Mouse (Mus musculus) cerebellum, adult 9-10 months (tissue): ENCODE measurements around the gene Pklr.
A peak's percentile ranks its signal among the peaks of the same experiment; 100 is the strongest.

Source experiments
- DNase-seq: peaks from one replicate; pipeline ENCODE4 v3.0.0; 2022

The Pklr gene

DNA sequence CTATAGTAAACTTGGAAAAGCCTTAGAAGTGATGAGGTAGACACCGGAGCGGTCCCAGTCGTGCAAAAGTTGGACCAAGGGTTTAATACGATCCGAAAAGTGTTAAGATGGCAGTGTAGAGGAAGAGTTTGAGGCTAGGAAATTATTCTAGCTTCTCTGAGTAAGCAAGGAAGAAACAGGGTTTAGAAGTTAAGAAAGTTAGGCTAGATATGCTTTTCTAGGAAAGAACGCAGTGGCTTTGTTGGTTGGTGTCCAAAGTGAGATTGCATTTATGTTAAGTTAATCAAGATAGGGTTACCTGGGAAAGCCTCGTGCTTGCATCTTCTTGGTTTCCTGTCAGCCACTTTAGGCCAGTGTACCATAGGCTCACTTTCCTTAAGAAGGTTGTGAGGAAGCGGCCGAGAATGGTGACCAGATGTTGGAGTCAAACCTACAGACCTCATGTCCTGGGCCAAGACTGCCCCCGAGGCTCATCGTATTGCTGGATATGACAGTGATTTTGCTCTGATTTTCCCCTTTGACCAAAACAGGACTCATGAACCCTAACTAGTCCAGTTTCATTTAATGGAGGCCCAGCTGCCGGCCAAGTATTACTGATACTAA lies 29.4 kb downstream of the Pklr start:
- no peak for DNase-seq

DNA sequence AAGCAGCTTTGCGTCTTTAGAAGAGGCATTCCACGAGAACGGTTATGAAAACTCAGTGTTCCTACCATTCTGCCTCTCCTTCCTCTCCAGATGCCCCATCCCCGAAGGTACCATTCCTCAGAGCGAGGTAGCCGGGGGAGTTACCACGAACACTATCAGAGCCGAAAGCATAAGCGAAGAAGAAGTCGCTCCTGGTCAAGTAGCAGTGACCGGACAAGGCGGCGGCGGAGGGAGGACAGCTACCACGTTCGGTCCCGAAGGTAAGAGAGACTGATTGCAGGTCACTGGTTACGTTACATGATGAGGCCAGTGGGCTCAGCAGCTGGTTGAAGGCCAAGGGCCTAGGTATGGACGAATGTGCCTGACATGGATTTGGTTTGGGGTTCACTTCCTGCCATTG lies 31.0 kb downstream of the Pklr start:
- no peak for DNase-seq

GRCm38 (mm10) chr3:89174844-89175243 lies 38.9 kb downstream of the Pklr start:
- no peak for DNase-seq

- DNase-seq: no peak
Measured at GRCm38 (mm10) chr3:89175544-89175943, 39.6 kb downstream of the Pklr start.

DNA sequence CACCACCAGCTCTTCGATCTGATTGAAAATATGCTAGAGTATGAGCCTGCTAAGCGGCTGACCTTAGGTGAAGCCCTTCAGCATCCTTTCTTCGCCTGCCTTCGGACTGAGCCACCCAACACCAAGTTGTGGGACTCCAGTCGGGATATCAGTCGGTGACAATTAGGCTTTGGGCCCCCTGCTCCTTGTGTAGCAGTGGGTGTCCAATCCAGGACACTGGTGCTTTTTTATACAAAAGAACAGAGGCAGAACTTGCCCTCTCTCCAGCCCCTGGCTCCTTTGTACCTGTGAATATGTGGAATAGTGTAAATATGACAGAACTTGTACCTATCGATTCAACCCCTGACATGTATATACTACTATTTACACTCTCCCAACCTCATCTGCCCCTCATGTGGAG lies 40.5 kb downstream of the Pklr start:
- no peak for DNase-seq

DNA sequence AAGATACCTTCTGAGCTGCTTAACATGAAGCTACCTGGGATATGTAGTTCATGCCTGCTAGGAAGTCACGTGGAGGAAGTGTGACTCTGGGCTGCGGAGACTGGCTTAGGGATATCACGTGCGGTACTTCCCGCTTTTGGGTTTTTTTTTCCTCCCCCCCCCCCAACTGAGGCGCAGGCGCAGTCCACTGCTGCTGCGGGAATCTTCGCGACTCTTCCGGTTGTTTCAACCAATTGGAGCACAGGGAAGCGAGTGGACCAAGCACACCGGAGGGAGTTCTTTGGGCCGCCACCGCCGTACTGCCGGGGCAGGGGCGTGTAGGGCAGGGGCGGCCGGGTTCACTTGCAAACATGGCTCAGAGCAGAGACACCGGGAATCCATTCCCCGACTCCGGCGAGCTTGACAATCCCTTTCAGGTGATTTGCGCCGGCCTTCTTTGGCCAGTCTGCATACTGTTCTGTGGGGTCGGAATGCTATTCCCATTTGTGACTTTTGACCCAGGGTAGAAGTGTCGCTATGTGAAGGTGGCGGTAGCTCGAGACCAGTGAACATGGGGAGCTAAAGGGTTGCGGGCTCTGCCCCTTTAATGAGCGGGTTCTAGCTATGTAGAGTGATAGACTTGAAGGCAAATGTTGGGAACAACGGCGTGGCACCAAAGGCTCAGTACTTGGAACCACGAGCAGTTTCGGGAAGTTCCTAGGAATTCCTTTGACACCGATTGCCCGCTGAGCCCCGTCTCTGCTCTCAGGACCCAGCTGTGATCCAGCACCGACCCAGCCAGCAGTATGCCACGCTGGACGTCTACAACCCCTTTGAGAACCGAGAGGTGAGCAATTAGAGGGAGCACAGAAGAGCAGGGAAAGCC lies 41.5 kb downstream of the Pklr start, which contains the start of gene Scamp3:
Gene Scamp3 (plus strand): TSS at position 232 of the 865 bp plus-strand sequence.
- DNase-seq: peak; percentile 95

DNA sequence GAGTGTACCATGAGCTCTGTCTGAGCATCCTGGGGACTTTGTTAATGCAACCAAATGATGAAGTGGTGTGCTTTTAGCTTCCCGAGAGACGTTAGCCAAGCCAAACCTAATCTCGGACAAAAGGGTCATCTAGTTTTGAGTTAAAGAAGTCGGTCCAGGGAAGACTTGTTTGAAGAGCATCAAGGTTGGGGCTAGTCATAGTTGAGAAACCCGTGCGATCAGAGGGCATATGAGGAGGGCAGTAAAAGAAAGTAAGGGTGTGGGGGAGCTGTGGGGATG lies 42.1 kb downstream of the Pklr start:
- DNase-seq: no peak

DNA sequence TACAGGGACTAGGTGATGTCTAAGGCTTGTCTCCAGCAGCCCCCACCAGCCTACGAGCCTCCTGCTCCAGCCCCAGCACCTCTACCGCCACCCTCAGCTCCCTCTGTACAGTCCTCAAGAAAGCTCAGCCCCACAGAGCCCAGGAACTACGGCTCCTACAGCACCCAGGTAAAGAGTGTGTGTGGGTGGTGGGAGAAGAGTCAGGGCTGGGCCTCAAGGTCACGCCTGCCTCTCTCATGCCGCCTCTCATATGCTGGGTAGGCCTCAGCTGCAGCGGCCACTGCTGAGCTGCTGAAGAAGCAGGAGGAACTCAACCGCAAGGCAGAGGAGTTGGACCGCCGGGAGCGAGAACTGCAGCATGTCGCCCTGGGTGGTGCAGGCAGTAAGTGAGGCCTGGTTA lies 43.1 kb downstream of the Pklr start:
- DNase-seq: no peak

- DNase-seq: peak; percentile 57
Measured at GRCm38 (mm10) chr3:89181749-89182500, 46.0 kb downstream of the Pklr start.

DNA sequence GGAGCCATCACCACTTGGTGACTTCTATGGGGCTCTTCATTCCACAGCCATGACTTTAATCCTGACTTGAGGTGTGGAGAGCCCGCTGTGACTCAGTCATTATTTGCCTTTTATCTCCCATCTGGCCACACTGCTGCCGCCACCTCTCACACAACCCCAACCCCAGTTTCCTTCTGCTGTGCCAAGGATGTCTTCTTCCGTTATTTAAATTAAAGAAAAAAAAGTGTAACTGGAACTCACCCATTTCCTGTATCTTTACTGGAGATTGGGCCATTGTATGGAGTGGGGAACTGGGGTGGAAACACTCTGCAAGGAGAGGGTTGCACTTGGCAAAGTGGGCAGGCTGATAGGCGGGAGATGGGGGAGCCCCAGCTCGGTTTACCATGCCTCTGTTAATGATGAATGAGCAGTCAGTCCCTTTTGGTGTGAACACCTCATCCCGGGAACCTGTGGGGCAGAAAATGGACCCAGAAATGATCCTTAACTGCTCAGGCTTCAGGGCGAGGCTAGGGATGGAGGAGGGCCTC lies 46.7 kb downstream of the Pklr start:
- no peak for DNase-seq

- DNase-seq: peak; percentile 92
Measured at GRCm38 (mm10) chr3:89183058-89183958, 47.4 kb downstream of the Pklr start, which contains the start of gene Fam189b. Gene Fam189b (plus strand): TSS chr3:89183143.

DNA sequence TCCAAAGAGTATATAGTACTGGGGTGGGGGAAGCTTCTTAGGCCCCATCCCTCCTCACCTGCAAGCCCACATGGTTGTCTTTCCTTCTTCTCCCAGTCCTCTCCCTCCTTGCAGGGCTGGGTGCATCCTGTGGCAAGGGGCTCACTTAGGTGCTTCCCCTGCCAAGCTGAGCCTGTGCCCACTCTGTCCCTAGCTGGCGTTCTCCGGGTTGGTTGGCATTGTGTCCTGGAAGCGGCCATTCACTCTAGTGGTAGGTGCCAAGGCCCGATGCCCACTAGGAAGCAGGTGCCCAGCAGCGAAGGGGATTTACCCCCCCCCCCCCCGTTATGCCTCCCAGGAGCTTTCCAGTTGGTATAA lies 48.0 kb downstream of the Pklr start:
- DNase-seq: peak; percentile 52

DNA sequence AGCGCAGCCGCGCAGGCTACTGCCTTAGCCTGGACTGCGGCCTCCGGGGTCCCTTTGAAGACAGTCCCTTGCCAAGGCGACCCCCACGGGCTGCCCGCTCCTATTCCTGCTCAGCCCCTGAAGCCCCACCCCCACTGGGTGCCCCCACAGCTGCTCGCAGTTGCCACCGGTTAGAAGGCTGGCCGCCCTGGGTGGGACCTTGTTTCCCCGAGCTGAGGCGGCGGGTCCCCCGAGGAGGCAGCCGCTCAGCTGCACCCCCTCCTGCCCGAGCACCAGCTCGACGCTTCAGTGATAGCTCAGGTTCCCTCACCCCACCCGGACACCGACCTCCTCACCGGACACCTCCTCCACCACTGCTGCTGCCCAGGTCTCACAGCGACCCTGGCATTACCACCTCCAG lies 51.3 kb downstream of the Pklr start:
- no peak for DNase-seq

DNA sequence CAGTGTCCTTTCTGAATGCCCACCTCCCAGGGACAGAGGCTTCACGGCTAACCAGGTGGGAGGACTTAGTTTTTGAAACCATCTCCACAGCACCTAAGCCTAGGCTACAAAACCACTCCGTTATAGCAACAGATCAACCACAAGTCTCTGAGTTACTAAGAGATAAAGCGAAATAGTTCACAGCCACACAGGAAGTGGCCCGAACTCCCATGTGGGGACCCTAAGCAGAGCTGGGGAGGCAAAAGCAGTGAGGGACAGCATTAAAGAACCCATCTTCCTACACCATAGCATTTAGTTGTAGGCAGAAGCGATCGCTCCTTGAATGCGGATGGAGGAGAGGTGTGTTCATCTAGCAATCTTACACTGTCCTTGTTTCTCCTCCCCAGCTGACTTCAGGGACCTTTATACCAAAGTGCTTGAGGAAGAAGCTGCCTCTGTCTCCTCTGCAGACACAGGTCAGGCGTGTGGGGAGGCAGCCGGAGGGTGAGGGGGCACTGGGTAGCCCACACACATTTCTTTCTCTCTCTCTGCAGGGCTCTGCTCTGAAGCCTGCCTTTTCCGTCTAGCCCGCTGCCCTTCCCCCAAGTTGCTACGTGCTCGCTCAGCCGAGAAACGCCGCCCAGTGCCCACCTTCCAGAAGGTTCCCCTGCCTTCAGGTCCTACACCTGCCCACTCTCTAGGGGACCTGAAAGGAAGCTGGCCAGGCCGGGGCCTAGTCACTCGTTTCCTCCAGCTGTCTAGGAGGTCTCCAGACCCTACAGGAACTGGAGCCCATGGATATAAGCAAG lies 51.9 kb downstream of the Pklr start:
- no peak for DNase-seq

- no peak for DNase-seq
Measured at GRCm38 (mm10) chr3:89188478-89188875, 52.5 kb downstream of the Pklr start.

DNA sequence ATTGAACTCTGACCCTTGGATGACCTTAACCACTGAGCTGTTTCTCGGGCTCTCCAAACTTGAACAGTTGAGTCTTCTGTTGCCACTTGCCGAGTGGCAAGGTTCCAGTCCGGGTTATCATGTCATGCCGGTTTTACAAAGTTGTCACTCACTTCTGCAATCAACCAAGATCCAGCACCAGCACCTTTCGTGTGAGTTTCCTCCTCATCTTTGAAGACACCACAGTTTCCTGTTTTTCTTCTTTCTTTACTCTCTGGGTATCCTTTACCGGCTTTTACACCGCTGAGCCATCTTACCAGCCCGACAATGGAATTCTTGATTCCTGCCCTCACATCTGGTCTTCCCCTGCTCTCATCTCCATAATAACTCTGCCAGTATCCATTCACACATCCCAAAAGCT lies 54.5 kb downstream of the Pklr start:
- DNase-seq: no peak

- no peak for DNase-seq
Measured at GRCm38 (mm10) chr3:89193351-89193750, 57.4 kb downstream of the Pklr start.

- DNase-seq: no peak
Measured at GRCm38 (mm10) chr3:89193853-89194252, 57.9 kb downstream of the Pklr start.
